Mouse (Mus musculus): ENCODE results near the gene Nisch.

DNA sequence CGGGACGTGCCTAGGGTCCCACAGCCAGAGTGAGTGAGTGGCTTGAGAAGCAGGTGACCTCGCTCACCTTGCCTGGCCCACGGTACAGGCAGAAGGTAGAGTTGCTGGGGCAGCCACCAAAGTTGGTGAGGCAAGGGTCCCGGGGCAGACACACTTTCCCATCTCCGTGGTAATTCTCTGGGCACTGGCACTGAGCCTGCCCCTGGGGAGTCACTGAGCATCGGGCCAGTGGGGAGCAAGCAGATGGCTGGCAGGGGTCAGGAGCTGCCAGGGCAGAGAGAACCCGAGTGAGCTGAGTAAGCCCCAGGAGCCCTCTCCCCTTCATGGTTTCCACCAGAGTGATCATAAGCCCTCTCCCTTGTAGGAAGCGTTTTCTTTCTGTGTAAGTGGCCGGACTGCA is 55.1 kb downstream of the Nisch start:
- TF ChIP-seq CEBPB (IDR thresholded peaks at IDR 0.05; ENCODE audit: low read depth) (no peak), CTCF (IDR thresholded peaks at IDR 0.05; ENCODE audit: control insufficient read depth, insufficient read depth, insufficient read length) (no peak), MYOG (IDR thresholded peaks at IDR 0.05; ENCODE audit: control insufficient read depth, extremely low read depth, insufficient read length) (no peak), USF1 (IDR thresholded peaks at IDR 0.05; ENCODE audit: low read depth) (no peak)
